Mouse (Mus musculus) MN1 (cell line): ENCODE measurements around the gene Spryd4.
A peak's percentile ranks its signal among the peaks of the same experiment; 100 is the strongest.
"Not testable (repeated sequence)": the region's sequence is repeated elsewhere in the genome, so short reads cannot be mapped to it uniquely, and the experiment has no call there.

Experiments
- DNase-seq: peaks from one replicate; pipeline ENCODE4 v3.0.0-alpha.2; 2016; ENCODE audit warnings: low spot score

Gene Spryd4

DNA sequence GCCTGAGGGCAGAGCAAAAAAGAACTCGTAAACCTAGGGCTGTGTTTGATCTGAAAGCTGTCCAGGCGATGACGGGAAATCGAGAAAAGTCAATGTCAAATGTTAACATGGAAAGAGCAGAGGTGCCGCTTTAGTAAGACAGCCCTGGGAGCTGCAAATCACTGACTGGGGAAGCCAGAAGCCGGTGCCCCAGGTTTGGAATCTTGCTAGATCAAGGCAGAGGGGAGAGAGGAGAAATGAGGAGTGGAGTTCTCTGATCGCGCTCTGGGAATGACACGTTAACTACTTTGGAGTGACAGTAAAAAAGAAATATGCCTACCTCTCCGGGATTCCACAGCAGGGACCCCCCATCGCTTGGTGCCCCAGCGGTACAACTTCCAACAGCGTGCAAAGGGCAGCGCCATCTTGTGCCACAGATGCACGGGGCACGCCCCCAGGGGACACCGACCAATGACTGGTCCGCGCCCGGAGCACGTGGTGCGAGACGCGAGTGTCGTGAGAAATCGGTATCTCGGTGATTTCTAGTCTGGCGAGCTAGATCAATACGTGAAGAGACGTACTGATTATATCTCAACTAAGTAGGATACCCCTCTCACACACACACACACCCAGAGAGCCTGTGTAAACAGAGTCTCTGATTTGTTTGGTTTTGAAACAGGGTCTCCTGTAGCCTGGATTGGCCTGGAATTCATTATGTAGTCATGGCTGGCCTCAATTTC, at the start of gene Spryd4:
TSS of gene Spryd4 (minus strand) at position 418 of the 719 bp plus-strand sequence.
- peak; percentile 99 for DNase-seq

DNA sequence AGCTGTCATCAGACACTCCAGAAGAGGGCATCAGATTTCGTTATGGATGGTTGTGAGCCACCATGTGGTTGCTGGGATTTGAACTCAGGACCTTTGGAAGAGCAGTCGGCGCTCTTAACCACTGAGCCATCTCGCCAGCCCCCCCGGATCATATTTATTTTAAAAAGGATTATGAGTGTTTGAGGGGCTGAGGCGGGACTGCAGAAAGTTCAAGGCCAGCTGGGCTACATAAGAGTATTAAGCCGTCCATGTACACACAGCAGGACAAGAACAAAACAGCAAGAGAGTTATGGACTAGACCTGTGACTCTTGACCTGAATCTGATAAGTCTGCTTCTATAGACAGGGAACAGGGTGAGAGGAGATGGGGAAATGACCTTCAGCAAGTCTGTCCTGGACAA, 48.8 kb upstream of the Spryd4 start:
- DNase-seq, result not testable (repeated sequence)

DNA sequence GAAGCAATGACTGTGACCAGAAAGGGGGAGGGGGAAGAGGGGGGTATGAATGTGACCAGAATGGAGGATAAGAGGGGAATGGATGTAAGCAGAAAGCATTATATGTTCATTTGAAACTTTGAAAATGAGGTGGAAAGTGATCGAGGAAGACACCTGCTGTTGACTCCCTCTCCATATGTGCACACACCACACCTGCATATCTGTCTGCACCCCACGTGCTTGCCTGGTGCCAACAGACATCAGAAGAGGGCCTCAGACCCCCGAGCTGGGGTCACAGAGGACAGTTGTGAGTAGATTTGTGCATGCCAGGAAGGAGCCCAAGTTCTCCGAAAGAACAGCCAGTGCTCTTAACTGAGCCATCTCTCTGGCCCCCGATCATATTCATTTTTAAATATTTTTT, 48.3 kb upstream of the Spryd4 start:
- no peak for DNase-seq

DNA sequence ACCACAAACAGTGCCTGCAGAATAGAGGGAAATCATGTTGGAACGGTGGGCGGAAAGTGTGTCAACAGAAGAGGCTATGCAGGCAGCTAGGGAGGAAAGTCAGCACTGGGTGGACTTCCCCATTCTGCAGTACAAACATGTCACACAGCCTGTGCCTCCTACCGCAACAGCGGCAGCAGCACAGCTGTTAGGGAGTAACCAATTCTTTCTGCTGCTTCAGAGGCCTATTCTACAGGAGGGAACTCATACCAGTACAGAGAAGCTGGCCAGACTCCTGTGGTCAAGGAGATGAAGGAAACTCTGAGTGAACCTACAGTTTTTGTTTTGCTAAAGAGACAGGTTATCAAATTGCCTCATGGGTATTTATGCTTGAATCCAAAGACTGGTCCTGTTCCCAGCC, 47.3 kb upstream of the Spryd4 start:
- no peak for DNase-seq

DNA sequence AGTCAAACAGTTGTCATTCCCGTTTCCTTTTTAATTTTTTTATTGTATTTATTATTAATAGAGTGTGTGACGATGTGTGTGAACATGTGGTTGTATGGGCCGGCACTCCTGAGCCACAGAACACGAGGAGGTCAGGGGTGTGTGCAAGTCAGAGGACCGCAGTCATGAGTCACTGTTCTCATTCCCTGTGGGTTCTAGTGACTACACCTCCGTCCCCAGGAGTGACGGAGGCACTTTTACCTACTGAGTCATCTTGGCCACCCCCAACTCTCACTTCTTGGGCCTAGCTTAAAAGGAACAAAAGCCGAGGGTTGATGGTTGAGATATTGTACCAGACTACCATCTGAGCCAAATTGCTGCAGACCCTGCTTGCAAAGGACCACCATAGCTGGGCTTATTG, 44.7 kb upstream of the Spryd4 start:
- no peak for DNase-seq

DNA sequence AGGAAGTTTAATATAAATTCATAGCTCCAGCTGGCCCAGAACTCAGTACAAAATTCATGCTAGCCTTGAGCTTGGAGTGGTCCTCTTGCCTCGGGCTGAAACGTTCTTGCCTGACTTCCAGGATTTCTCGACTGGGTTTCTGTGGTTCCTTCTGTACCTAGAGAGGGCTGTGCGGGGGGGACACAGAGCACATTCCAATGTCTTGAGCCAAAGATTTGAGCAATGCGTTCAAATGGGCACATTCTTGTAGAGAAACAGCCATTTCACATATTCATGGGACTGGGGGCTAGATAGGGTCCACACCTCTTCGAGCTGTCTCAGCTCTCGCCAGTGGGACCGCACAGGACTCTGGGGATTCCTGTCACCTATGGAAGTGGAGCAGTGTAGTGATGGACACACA, 44.3 kb upstream of the Spryd4 start:
- no peak for DNase-seq

DNA sequence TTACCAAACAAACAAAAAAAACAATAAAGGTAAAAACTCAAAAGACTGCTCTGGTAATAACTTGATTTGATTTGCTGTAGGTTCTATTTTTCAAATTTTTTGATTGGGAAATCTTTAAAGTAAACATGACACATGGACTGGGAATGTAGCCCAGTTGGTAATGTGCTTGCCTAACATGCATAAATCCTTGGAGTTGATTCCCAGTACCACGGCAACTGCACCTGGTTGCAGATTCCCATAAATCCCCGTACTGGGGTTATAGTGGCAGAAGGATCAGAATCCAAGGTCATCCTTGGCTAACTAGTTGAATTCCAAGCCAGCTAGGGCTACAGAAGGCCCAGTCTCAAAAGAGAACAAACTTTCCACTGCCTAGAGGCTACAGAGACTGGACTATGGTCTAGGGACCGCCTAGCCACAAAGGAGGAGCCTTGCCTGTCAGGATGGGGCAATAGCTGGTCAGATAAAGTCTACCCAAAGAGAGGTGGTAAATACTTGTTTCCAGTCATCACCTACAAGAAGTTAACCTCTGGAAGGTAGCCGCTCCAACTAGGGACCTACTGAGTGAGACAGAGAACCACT, 42.2 kb upstream of the Spryd4 start, which contains the start of gene Apon:
TSS of gene Apon (plus strand) at position 420 of the 579 bp plus-strand sequence.
- no peak for DNase-seq

DNA sequence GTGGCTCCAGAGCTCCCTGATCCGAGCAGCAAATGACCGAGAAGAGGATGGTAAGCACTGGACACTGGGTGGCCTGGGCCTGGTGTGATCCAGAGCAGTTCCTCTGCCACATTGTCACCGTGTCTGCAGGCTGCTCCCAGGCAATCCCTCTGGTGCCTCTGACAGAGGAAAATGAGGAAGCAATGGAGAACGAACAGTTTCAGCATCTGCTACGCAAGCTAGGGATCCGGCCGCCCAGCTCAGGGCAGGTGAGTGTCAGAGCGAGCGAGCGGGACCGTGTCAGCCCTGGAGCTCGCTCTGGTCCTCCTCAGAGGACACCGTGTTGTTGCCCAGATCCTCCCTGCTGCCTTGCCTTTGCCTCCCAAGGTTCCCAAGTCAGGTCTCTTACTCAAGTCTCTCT, 39.0 kb upstream of the Spryd4 start:
- DNase-seq, result no peak

DNA sequence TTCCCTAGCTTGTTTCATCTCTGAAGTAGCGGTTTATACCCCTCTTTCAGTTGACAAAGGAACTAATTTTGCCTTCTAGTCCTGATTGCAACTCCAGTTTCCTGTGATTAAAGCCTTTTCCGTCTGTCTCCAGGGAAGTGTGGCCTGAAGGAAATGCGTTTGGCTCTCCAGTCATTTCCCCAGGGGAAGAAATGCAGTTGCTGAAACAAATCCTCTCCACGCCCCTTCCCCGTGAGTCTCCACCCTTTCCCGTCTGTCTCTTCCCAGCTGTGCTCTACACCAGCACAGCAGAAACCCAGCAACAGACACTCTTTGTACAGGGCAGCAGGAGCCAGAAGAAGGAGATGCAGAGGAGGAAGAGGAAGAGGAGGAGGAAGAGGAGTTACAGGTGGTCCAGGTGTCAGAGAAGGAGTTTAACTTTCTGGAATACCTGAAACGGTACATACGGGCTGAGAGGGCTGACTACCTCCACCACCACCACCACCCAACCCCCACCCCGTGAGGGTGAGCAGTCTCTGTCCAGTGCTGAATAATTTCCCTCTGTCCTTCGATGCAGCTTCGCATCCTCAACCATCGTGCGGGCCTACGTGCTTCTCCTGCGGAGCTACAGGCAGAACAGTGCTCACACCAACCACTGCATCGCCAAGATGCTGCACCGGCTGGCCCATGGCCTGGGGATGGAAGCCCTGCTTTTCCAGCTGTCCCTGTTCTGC, 35.6 kb upstream of the Spryd4 start:
- DNase-seq, result peak; percentile 86

DNA sequence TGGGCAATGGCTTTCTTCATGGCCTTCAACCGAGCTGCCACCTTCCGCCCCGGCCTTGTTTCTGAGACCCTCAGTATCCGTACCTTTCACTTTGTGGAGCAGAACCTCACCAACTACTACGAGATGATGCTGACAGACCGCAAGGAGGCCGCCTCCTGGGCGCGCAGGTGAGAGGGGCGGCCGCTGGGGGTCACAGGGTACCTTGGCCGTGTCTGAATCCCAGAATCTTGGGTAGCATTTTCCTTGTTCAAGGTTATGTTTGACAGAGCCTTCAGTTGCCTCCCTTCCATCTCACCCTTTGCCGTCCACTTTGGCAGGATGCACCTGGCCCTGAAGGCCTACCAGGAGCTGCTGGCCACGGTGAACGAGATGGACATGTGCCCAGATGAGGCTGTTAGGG, 32.5 kb upstream of the Spryd4 start:
- DNase-seq, result no peak

DNA sequence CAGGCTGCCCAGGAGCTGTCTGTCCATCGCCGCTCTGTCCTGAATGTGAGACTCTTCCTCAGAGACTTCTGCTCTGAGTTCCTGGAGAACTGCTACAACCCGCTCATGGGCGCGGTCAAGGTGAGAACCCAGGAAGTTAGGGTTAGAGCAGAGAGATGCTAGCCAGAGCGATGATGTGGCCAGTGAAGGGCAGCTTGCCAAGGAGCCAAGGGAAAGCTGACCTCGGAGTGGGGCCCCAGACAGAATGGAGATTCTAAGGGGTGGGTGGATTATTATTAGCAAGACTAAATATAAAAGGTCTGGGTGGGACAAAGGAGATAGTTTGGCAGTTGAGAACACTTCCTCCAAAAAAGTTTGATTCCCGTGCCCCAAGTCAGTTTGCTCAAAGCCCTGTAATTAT, 31.6 kb upstream of the Spryd4 start:
- DNase-seq, result no peak

DNA sequence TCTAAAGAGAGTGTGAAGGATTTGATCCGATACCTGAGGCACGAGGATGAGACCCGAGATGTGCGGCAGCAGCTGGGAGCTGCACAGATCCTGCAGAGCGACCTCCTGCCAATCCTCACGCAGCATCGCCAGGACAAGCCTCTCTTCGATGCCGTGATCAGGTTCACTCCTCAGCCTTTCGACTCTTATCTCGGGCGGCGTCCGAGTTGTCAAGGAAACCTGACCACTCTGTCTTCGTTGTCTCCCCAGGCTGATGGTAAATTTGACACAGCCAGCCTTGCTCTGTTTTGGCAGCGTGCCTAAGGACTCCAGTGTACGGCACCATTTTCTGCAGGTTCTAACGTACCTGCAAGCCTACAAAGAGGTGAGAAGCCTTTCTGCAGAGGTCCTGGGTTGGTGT, 28.5 kb upstream of the Spryd4 start:
- DNase-seq, result no peak

DNA sequence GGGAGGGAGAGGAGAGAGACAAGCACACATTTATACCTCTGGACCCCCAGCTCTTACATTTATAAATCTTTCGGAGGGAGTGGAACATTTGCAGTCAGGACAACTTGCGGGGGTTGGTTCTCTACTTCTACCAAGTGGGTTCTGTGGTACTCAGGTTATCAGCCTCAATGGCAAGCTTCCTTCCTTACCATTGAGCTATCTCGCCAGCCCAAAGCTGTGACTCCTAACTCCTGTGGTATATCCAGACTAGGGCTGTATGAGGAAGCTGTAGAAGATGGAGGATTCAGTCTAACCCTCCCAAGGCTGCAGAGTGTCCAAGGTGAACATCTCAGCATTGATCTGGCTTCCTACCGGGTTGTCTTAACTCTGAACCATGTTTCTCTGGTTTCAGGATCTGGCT, 27.5 kb upstream of the Spryd4 start:
- DNase-seq, result no peak

DNA sequence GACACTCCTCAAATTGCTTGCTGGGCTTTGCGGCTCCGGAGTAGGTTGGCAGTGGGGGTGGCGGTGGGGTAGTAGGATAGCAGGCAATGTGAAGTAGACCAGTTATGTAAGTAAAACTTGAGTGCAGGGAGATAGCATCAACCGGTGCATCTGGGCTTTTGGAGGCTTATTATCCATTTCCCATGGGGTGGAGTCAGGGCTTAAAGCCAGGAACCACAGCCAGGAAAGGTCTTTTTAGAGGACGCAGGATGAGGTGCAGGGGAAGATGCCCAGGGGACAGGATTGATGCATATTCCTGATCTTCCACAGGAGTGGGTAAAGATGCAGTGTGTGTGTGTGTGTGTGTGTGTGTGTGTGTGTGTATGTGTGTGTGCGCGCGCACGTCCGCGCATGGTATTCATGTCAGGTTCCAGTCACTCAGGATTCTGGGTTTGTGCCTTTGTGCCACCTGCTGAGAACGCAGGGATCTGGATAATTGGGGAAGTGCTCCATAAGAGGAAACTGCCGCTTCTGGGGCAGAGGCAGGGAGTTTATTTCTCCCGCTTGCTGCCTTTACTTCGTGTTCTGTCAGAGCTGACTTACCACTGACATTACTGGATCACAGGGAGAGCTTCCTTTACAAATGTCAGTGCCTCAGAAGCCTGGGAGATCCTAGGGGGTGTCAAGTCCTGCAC, 26.3 kb upstream of the Spryd4 start:
- peak; percentile 99 for DNase-seq

DNA sequence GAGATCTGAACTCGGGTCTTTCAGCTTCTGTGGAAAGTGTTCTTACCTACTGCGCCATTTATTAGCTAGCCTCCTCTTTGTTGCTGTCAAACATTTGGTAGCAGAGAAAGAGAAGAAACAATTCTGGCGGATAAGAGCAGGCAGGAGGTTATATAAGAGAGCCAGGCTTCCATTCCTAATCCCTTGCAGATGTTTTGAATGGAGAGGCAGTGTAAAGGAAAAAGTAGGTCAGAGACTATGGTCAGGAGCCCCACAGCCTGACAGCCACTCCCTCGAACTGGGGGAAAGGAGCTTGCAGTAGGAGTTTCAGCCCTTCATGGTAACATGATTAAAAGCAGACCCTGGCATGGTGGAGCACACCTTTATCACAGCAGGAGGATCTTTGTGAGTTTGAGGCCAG, 24.7 kb upstream of the Spryd4 start:
- DNase-seq, result no peak

DNA sequence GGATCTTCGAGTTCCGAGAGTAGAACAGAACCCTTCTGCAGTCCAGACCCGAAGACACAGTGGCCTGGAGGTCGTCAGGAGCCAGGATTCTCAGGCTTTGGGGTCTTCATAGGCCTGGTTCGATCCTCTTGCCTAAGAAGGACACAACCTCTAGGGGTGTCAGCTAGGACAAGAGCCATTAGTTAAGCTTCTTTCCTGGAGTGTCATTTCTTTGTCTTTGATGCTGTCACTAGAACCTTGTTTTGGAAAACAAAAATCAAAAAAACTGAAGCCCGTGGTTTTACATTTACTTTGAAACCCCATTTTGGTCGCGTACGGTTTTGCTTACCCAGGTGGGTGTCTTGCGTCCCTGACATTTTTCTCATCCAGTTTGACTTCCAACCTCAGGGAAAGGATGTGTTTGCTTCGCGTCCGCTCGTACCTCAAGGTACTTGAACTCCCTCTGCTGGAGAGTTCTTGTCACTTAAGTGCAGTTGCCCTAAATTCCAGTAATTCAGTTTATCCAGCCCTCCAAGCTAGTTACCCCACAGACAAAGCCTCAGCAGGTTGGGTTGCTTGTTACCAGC, 20.9 kb upstream of the Spryd4 start:
- DNase-seq, result peak; percentile 97

DNA sequence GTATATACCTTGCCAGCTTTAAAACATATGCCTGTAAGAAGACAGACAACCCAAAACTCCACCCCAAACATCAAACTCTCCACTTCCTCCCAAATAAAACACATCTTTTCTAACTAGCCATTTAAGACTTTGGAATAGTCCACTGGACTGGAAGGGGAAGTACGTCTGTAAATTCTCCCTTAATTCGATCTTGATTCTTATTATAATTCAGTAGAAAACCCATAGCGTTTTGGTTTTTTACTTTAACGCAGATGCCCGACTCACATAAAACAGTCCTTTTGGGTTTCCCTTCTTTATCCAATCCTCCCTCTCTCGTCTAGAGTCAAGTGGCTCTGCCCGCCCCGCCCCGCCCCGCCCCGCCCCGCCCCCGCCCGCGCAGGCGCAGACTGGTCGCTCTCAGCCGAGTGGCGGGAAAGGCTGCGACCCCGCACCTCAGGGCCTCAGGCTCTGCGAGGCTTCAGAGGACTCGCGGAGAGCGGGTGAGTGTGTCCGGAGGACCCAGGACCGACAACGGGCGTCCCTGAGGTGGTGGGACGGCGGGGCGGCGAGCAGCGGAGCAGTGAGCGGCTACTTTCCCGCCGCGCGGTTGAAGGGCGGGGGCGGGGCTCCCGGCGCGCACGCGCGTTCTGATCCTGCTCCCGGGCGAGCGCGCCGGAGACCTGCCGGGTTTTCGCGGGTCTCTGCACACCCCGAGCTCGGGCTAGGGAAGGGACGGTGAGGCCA, 20.3 kb upstream of the Spryd4 start, which contains the start of gene Timeless:
TSS of gene Timeless (plus strand) at position 369 of the 723 bp plus-strand sequence.
- DNase-seq, result peak; percentile 93

DNA sequence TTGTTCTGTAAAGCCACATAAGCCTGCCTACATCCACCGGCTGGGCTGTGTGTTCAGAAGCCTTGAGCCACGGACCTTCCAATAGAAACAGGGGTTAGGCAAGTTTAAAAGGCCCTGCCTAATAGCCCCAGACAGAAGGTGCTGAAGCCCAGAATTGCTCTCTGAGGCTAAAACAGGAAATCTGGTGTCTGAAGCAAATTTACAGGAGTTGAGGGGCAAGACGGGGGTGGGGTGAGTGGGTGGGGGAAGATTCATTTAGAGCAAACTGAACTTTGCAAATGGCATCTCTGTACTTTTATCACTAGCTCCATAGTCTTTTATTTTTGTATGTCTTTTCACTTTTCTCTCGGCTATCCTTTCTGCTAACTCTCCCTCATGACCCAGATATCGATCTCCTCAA, 19.5 kb upstream of the Spryd4 start:
- no peak for DNase-seq

DNA sequence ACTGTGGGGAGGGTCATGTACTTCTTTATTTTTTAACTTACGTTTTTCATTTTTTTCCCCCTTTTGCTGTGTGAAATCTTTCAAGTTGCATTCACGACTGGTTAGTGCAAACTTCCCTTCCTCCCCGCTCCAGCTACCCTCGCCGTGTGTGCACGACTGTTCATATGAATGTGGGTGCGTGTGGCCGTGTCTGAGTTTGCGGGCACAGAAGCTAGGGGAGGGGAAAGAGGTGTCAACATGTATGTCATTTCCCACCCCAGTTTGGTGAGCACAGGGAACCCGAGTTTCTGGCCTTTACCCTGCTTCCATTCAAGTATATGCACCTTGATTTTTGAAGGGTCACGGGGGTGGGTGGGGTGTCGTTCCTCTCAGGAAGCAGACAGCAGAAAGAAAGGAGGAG, 19.0 kb upstream of the Spryd4 start:
- DNase-seq, result no peak

DNA sequence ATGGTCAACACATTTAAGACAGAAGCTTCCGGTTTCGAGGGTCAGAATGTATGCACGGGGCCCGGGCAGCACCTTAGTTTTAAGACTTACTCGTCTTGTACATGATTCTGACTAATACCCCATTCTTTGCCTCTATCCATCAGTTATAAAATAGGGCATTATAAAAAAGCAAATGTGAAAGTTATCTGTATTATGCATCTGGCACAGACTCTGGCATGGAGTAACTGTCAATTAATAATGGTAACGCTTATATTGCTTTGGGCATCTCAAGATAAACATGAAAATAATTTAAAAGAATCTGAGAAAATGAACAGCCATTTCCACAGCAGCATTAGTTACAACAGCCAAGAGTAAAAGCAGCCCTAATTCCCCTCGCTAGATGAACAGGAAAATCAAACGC, 16.4 kb upstream of the Spryd4 start:
- no peak for DNase-seq

DNA sequence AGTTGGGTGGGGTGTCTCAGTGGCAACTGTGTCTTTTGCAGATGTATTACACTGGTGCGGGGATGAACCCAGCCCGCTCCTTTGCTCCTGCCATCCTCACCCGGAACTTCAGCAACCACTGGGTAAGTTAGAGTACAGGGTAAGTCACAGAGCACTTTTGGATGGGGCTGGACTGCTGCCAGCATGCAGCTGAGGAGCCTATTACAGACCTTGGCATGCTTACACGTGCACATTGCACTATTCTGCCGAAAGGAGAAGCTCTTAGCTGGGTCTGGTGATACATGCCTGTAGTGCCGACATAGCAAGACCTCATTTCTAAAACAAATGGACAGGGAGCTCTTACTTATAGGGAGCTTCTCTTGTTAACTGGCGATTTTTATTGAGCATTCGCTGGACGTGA, 16.0 kb upstream of the Spryd4 start:
- no peak for DNase-seq

DNA sequence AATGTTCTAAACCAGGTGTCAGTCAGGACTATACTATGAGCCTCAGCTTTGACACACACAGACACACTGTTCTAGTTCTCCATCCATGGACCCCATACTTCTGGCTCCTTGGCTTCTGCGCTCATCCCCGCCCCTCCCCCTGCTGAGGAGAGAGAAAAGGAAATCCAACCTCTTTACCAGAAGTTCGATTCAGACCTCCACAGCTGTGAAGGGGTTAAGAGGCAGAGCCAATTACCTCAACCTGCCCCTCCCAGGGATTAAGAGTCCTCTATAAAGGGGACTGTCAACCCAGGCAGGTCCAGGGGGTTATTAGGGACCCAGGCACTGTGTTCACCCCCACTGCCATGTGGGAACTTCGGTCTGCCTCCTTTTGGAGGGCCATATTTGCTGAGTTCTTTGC, 13.9 kb upstream of the Spryd4 start, which contains the start of gene Mip:
TSS of gene Mip (plus strand) at position 301 of the 400 bp plus-strand sequence.
- DNase-seq, result no peak
